ENCODE assay signal across 10 mouse cellular contexts in genomic region chr2:164470254-164470653, GRCm38 (mm10). TPM values are rescaled to one million over a fixed set of nuclear protein-coding genes. Genes with fewer than 3 reads are reported as not detected.
DNase-seq lines count a peak whose midpoint lies in the region; ATAC-seq and TF ChIP-seq lines count a peak whose summit lies in the region.
"Had no signal": no experiment of that assay in that cellular context is flagged by ENCODE, and none has a peak within 500 bp of the region (broad histone marks: within the 10 kb centered on the region; RNA-seq: fewer than 3 reads in every experiment).

No protein-coding gene starts in this region.

- H3K27ac ChIP-seq in heart, embryonic 10.5 days = no peak overlapping the region
- H3K27ac ChIP-seq: limb, embryonic 15.5 days had no signal

- WGBS in heart, embryonic 10.5 days = 28% methylated on average over 10 of the region's 10 CpGs

- H3K27me3 ChIP-seq in heart, embryonic 10.5 days (ENCODE audit: insufficient read depth, poor library complexity, severe bottlenecking) = no peaks in the 10 kb centered on the region
- H3K27me3 ChIP-seq in G1E (ENCODE audit: insufficient read depth, low read length) = no peaks in the 10 kb centered on the region
- H3K27me3 ChIP-seq: limb, embryonic 15.5 days had no signal

- peak; percentile 66 to 72 for DNase-seq in heart, adult 18-20 months
- no peak for DNase-seq in heart, embryonic 10.5 days (ENCODE audit: low spot score)
- DNase-seq in 3T3-L1 (ENCODE audit: low read depth, low spot score) (peak; percentile 71), G1E (ENCODE audit: low spot score) (no peak)
- DNase-seq in kidney, postnatal 10 days = peak; percentile 81
- DNase-seq in thymus, postnatal 4 days = peak; percentile 71

- no peaks in the 10 kb centered on the region for H3K4me1 ChIP-seq in heart, embryonic 10.5 days
- peaks cover 55% of the 10 kb centered on the region for H3K4me1 ChIP-seq in G1E (ENCODE audit: insufficient read depth, low read depth, low read length)
- H3K4me1 ChIP-seq: limb, embryonic 15.5 days had no signal

- no peak for ATAC-seq in G1E (ENCODE audit: extremely low read depth, insufficient number of reproducible peaks, low FRiP score, poor library complexity, severe bottlenecking)
- ATAC-seq in common myeloid progenitor, adult 5-6 weeks (replicated peaks; ENCODE audit: low read depth, poor library complexity, severe bottlenecking) = peak; percentile 83
- ATAC-seq in megakaryocyte, adult 5-6 weeks (ENCODE audit: poor library complexity, severe bottlenecking) = peak; percentile 82

- H3K9me3 ChIP-seq in heart, embryonic 10.5 days = no peaks in the 10 kb centered on the region
- no peaks in the 10 kb centered on the region for H3K9me3 ChIP-seq in G1E (replicated peaks)
- H3K9me3 ChIP-seq: limb, embryonic 15.5 days had no signal

- H3K36me3 ChIP-seq in heart, embryonic 10.5 days = peaks cover 16% of the 10 kb centered on the region
- peaks cover 87% of the 10 kb centered on the region for H3K36me3 ChIP-seq in G1E (replicated peaks)

- TF ChIP-seq CTCF in G1E (IDR thresholded peaks at IDR 0.05; ENCODE audit: low read depth, low read length) = peak; percentile 42; the same call in 1 of the 2 replicates

- H3K4me3 ChIP-seq in heart, embryonic 10.5 days = no peak overlapping the region
- no peak overlapping the region for H3K4me3 ChIP-seq in G1E (ENCODE audit: low read depth, low read length)
- H3K4me3 ChIP-seq: limb, embryonic 15.5 days had no signal

RNA-seq across cellular contexts. Expression of gene Trp53tg5, which starts 3.3 kb away (rescaled TPM):
- not detected for total RNA-seq in heart, adult 18-20 months (2021)
- polyA plus RNA-seq in heart, embryonic 10.5 days (2016; fragmentation: Nextera tagmentation; extraction: Ambion mirVana) = not detected in 2 replicates
- not detected in 2 replicates for total RNA-seq in G1E (2014; fragmentation: Nextera tagmentation)
- 0.29 TPM in 1 of 2 replicates, not detected in the other for total RNA-seq in G1E (2017)
- polyA plus RNA-seq in G1E (2012) = not detected in 2 replicates
- not detected in 2 replicates for total RNA-seq in common myeloid progenitor, adult 5-6 weeks (2017)
- not detected in 2 replicates for total RNA-seq in megakaryocyte, adult 5-6 weeks (2015)
- total RNA-seq in megakaryocyte, adult 5-6 weeks (2017) = not detected in 2 replicates
- polyA plus RNA-seq: limb, embryonic 15.5 days; stomach, embryonic 14.5 days had no signal

RNA-seq across cellular contexts. Expression of gene Gm20458, which starts 9.5 kb away (rescaled TPM):
- 10 to 100 TPM in 1 of 2 experiments, 1 to 10 TPM in 1; 3.7 to 11.1 TPM for total RNA-seq in heart, adult 18-20 months (2021)
- polyA plus RNA-seq in heart, embryonic 10.5 days (2016; fragmentation: Nextera tagmentation; extraction: Ambion mirVana) = 10.3 and 11.7 TPM in 2 replicates
- total RNA-seq in G1E (2014; fragmentation: Nextera tagmentation) = not detected in 2 replicates
- 13.4 and 13.5 TPM in 2 replicates for total RNA-seq in G1E (2017)
- 4.6 and 5.5 TPM in 2 replicates for polyA plus RNA-seq in G1E (2012)
- 0.46 TPM in 1 of 2 replicates, not detected in the other for total RNA-seq in common myeloid progenitor, adult 5-6 weeks (2017)
- not detected in 2 replicates for total RNA-seq in megakaryocyte, adult 5-6 weeks (2015)
- total RNA-seq in megakaryocyte, adult 5-6 weeks (2017) = not detected in 2 replicates

RNA-seq across cellular contexts. Expression of gene Sys1, which starts 13.5 kb away (rescaled TPM):
- total RNA-seq in heart, adult 18-20 months (2021) = 10 to 100 TPM; 23.0 to 23.1 TPM
- polyA plus RNA-seq in heart, embryonic 10.5 days (2016; fragmentation: Nextera tagmentation; extraction: Ambion mirVana) = 41.2 and 52.5 TPM in 2 replicates
- total RNA-seq in G1E (2014; fragmentation: Nextera tagmentation) (35.8 and 37.0 TPM in 2 replicates), G1E (2017) (50.6 and 75.5 TPM in 2 replicates)
- polyA plus RNA-seq in G1E (2012) = 122 and 142 TPM in 2 replicates
- 8.9 and 13.4 TPM in 2 replicates for total RNA-seq in common myeloid progenitor, adult 5-6 weeks (2017)
- total RNA-seq in megakaryocyte, adult 5-6 weeks (2015) = 50.9 and 52.3 TPM in 2 replicates
- total RNA-seq in megakaryocyte, adult 5-6 weeks (2017) = 14.9 and 20.2 TPM in 2 replicates

RNA-seq across cellular contexts. Expression of gene Dbndd2, which starts 15.7 kb away (rescaled TPM):
- 10 to 100 TPM in 1 of 2 experiments, 1 to 10 TPM in 1; 9.4 to 10.7 TPM for total RNA-seq in heart, adult 18-20 months (2021)
- polyA plus RNA-seq in heart, embryonic 10.5 days (2016; fragmentation: Nextera tagmentation; extraction: Ambion mirVana) = 7.4 and 16.5 TPM in 2 replicates
- 6.2 and 11.7 TPM in 2 replicates for total RNA-seq in G1E (2014; fragmentation: Nextera tagmentation)
- total RNA-seq in G1E (2017) = 5.5 and 8.9 TPM in 2 replicates
- polyA plus RNA-seq in G1E (2012) = 22.3 and 25.1 TPM in 2 replicates
- 0.18 TPM in 1 of 2 replicates, not detected in the other for total RNA-seq in common myeloid progenitor, adult 5-6 weeks (2017)
- total RNA-seq in megakaryocyte, adult 5-6 weeks (2015) = 3.2 and 7.9 TPM in 2 replicates
- total RNA-seq in megakaryocyte, adult 5-6 weeks (2017) = 1.4 and 2.0 TPM in 2 replicates

RNA-seq across cellular contexts. Expression of gene Sdc4, which starts 26.6 kb away (rescaled TPM):
- total RNA-seq in heart, adult 18-20 months (2021) = 10 to 100 TPM; 18.7 to 34.2 TPM
- polyA plus RNA-seq in heart, embryonic 10.5 days (2016; fragmentation: Nextera tagmentation; extraction: Ambion mirVana) = 37.3 and 37.8 TPM in 2 replicates
- not detected in 2 replicates for total RNA-seq in G1E (2014; fragmentation: Nextera tagmentation)
- total RNA-seq in G1E (2017) = 0.11 TPM in 1 of 2 replicates, not detected in the other
- not detected in 2 replicates for polyA plus RNA-seq in G1E (2012)
- total RNA-seq in common myeloid progenitor, adult 5-6 weeks (2017) = 0.05 TPM in 1 of 2 replicates, not detected in the other
- total RNA-seq in megakaryocyte, adult 5-6 weeks (2015) = 0.76 and 0.82 TPM in 2 replicates
- 0.49 and 0.88 TPM in 2 replicates for total RNA-seq in megakaryocyte, adult 5-6 weeks (2017)

Comparison
In these comparisons a context has a peak if more than half of its experiments do, and no peak if none do; other contexts are left out.
1. DNase-seq: peak in heart, adult 18-20 months (2 of 2), 3T3-L1 (single experiment), kidney, postnatal 10 days (single experiment) and thymus, postnatal 4 days (single experiment); none in heart, embryonic 10.5 days (single experiment) and G1E (single experiment).